Mouse (Mus musculus) testis, adult 2 months (tissue): Measurements from ENCODE around the gene Tmem63c. TPM values are rescaled to one million over a fixed set of nuclear protein-coding genes. Genes with fewer than 3 reads are reported as not detected.

Source experiments
- H3K27ac ChIP-seq: fragments of 200-500 bp; 2 replicates; pipeline ENCODE4 v1.5.1; 2012; ENCODE audit warnings: low read depth, low read length; ENCODE audit not compliant: control insufficient read depth, insufficient read depth
- H3K27me3 ChIP-seq: fragments of 200-500 bp; 2 replicates; pipeline ENCODE4 v1.6.1; 2012; ENCODE audit warnings: mild to moderate bottlenecking, low read length, moderate library complexity; ENCODE audit not compliant: control insufficient read depth, insufficient read depth
- H3K36me3 ChIP-seq: fragments of 200-500 bp; 2 replicates; pipeline ENCODE4 v1.6.1; 2012; ENCODE audit warnings: mild to moderate bottlenecking, low read length; ENCODE audit not compliant: control insufficient read depth, insufficient read depth
- H3K4me1 ChIP-seq: fragments of 200-500 bp; 2 replicates; pipeline ENCODE4 v1.6.1; 2012; ENCODE audit warnings: low read length; ENCODE audit not compliant: control insufficient read depth, insufficient read depth
- H3K4me3 ChIP-seq: fragments of 200-500 bp; 2 replicates; pipeline ENCODE4 v1.5.1; 2012; ENCODE audit warnings: low read depth, mild to moderate bottlenecking, low read length, moderate library complexity, mixed read lengths; ENCODE audit not compliant: control insufficient read depth
- CTCF ChIP-seq: fragments of 200-500 bp; IDR thresholded peaks from 2 replicates; pipeline ENCODE4 v1.5.1; 2012; ENCODE audit warnings: low read depth, mild to moderate bottlenecking, inconsistent platforms, low read length, moderate library complexity; ENCODE audit not compliant: control insufficient read depth, insufficient read depth, insufficient replicate concordance
- POLR2A ChIP-seq: fragments of 200-500 bp; IDR thresholded peaks from 2 replicates; pipeline ENCODE4 v1.6.1; 2012; ENCODE audit warnings: low read depth, mild to moderate bottlenecking, inconsistent platforms, low read length, moderate library complexity; ENCODE audit not compliant: control insufficient read depth
- polyA plus RNA-seq: library from polyadenylated mRNA; depleted of rRNA; stranded (reverse); fragments of >200 nt; gene quantifications from 2 replicates; pipeline ENCODE4 v1.2.3, GENCODE M21; 2012

Gene Tmem63c
- polyA plus RNA-seq, 1 experiment, result 32.3 TPM

GRCm38 (mm10) chr12:87104796-87105195 is 83.7 kb downstream of the Tmem63c start:
- no peak for TF ChIP-seq CTCF
- no peak for TF ChIP-seq POLR2A
- Histone ChIP-seq H3K4me1 (peaks cover 9% of the 10 kb centered on the region), H3K36me3 (no peaks in the 10 kb centered on the region; the same call in 1 of the 2 replicates), H3K4me3 (no peak overlapping the region), H3K27ac (no peak overlapping the region), H3K27me3 (no peaks in the 10 kb centered on the region)

- no peaks in the 10 kb centered on the region for H3K27me3 ChIP-seq
- TF ChIP-seq POLR2A, result no peak
- TF ChIP-seq CTCF, result no peak
- no peaks in the 10 kb centered on the region for H3K4me1 ChIP-seq
- H3K27ac ChIP-seq, result no peak overlapping the region
- no peak overlapping the region for H3K4me3 ChIP-seq
- H3K36me3 ChIP-seq, result peaks cover 4% of the 10 kb centered on the region
Measured at GRCm38 (mm10) chr12:87107357-87107977, 86.3 kb downstream of the Tmem63c start.

GRCm38 (mm10) chr12:87121918-87122589 is 100.9 kb downstream of the Tmem63c start:
- Histone ChIP-seq H3K27me3 (no peaks in the 10 kb centered on the region), H3K4me1 (no peaks in the 10 kb centered on the region), H3K4me3 (no peak overlapping the region), H3K36me3 (no peaks in the 10 kb centered on the region; the same call in 1 of the 2 replicates), H3K27ac (no peak overlapping the region)
- no peak for TF ChIP-seq CTCF
- TF ChIP-seq POLR2A, result no peak

GRCm38 (mm10) chr12:87127256-87127655 is 106.1 kb downstream of the Tmem63c start:
- H3K36me3 ChIP-seq, result no peaks in the 10 kb centered on the region; the same call in none of the 2 replicates
- TF ChIP-seq POLR2A, result no peak
- TF ChIP-seq CTCF, result no peak

GRCm38 (mm10) chr12:87130224-87130623 is 109.1 kb downstream of the Tmem63c start:
- Histone ChIP-seq H3K27me3 (no peaks in the 10 kb centered on the region), H3K36me3 (peaks cover 4% of the 10 kb centered on the region), H3K4me1 (no peaks in the 10 kb centered on the region), H3K4me3 (no peak overlapping the region), H3K27ac (no peak overlapping the region)
- TF ChIP-seq CTCF (no peak), POLR2A (no peak)

More at GRCm38 (mm10) chr12:87127256-87127655, 106.1 kb downstream of the Tmem63c start:
- no peak overlapping the region for H3K27ac ChIP-seq
- no peak overlapping the region for H3K4me3 ChIP-seq
- H3K27me3 ChIP-seq, result no peaks in the 10 kb centered on the region
- H3K4me1 ChIP-seq, result no peaks in the 10 kb centered on the region

GRCm38 (mm10) chr12:87131181-87131580 is 110.0 kb downstream of the Tmem63c start:
- Histone ChIP-seq H3K4me3 (no peak overlapping the region), H3K4me1 (no peaks in the 10 kb centered on the region), H3K36me3 (peaks cover 4% of the 10 kb centered on the region), H3K27ac (no peak overlapping the region), H3K27me3 (no peaks in the 10 kb centered on the region)
- TF ChIP-seq CTCF (no peak), POLR2A (no peak)

GRCm38 (mm10) chr12:87131619-87132018 is 110.5 kb downstream of the Tmem63c start:
- no peak overlapping the region for H3K4me3 ChIP-seq
- TF ChIP-seq POLR2A (no peak), CTCF (no peak; the same call in 1 of the 2 replicates)
- no peaks in the 10 kb centered on the region for H3K27me3 ChIP-seq
- H3K4me1 ChIP-seq, result no peaks in the 10 kb centered on the region
- peak overlapping the region; percentile 54; the same call in 1 of the 2 replicates for H3K27ac ChIP-seq
- H3K36me3 ChIP-seq, result peaks cover 4% of the 10 kb centered on the region

GRCm38 (mm10) chr12:87132210-87132609 is 111.1 kb downstream of the Tmem63c start:
- no peak for TF ChIP-seq POLR2A
- TF ChIP-seq CTCF, result no peak
- Histone ChIP-seq H3K27me3 (no peaks in the 10 kb centered on the region), H3K4me3 (no peak overlapping the region), H3K36me3 (peaks cover 4% of the 10 kb centered on the region), H3K4me1 (no peaks in the 10 kb centered on the region), H3K27ac (peak overlapping the region; percentile 80)
